Mouse (Mus musculus): ENCODE measurements around the gene Pgap3.

Gene Pgap3

GRCm38 (mm10) chr11:98400161-98400726 lies at the start of gene Pgap3:
TSS of gene Pgap3 (minus strand) at chr11:98400490.
- peak; percentile 78 for DNase-seq (ENCODE audit: low read depth, low spot score)

GRCm38 (mm10) chr11:98449419-98449818 lies 49.1 kb upstream of the Pgap3 start:
- no peak for DNase-seq (ENCODE audit: low read depth, low spot score)

GRCm38 (mm10) chr11:98448191-98448790 lies 48.0 kb upstream of the Pgap3 start:
- DNase-seq (ENCODE audit: low read depth, low spot score): no peak

- no peak for DNase-seq (ENCODE audit: low read depth, low spot score)
These were observed 47.2 kb upstream of the Pgap3 start for GRCm38 (mm10) chr11:98447475-98447834.

GRCm38 (mm10) chr11:98446562-98447474 lies 46.5 kb upstream of the Pgap3 start:
- DNase-seq (ENCODE audit: low read depth, low spot score): peak; percentile 20

GRCm38 (mm10) chr11:98446213-98446561 lies 45.9 kb upstream of the Pgap3 start, which contains the start of gene Grb7:
TSS of gene Grb7 (plus strand) at chr11:98446394.
- DNase-seq (ENCODE audit: low read depth, low spot score): no peak

GRCm38 (mm10) chr11:98445679-98446078 lies 45.4 kb upstream of the Pgap3 start:
- no peak for DNase-seq (ENCODE audit: low read depth, low spot score)

GRCm38 (mm10) chr11:98445238-98445637 lies 44.9 kb upstream of the Pgap3 start:
- no peak for DNase-seq (ENCODE audit: low read depth, low spot score)

- DNase-seq (ENCODE audit: low read depth, low spot score): no peak
These were observed 43.4 kb upstream of the Pgap3 start for GRCm38 (mm10) chr11:98443688-98444087.

GRCm38 (mm10) chr11:98438331-98439158 lies 38.3 kb upstream of the Pgap3 start, which contains the start of gene Mien1:
TSS of gene Mien1 (minus strand) at chr11:98438991.
- DNase-seq (ENCODE audit: low read depth, low spot score): peak; percentile 89

GRCm38 (mm10) chr11:98437441-98437840 lies 37.2 kb upstream of the Pgap3 start:
- DNase-seq (ENCODE audit: low read depth, low spot score): no peak

GRCm38 (mm10) chr11:98435723-98436122 lies 35.4 kb upstream of the Pgap3 start:
- no peak for DNase-seq (ENCODE audit: low read depth, low spot score)

- no peak for DNase-seq (ENCODE audit: low read depth, low spot score)
These were observed 31.6 kb upstream of the Pgap3 start for GRCm38 (mm10) chr11:98431743-98432502.

- no peak for DNase-seq (ENCODE audit: low read depth, low spot score)
These were observed 28.1 kb upstream of the Pgap3 start for GRCm38 (mm10) chr11:98428436-98428835.

GRCm38 (mm10) chr11:98426592-98426991 lies 26.3 kb upstream of the Pgap3 start:
- no peak for DNase-seq (ENCODE audit: low read depth, low spot score)

GRCm38 (mm10) chr11:98418939-98419547 lies 18.8 kb upstream of the Pgap3 start:
- DNase-seq (ENCODE audit: low read depth, low spot score): no peak

- no peak for DNase-seq (ENCODE audit: low read depth, low spot score)
These were observed 18.0 kb upstream of the Pgap3 start for GRCm38 (mm10) chr11:98418273-98418672.

GRCm38 (mm10) chr11:98417074-98417473 lies 16.8 kb upstream of the Pgap3 start:
- no peak for DNase-seq (ENCODE audit: low read depth, low spot score)

- DNase-seq (ENCODE audit: low read depth, low spot score): no peak
These were observed 13.9 kb upstream of the Pgap3 start for GRCm38 (mm10) chr11:98414162-98414561.

GRCm38 (mm10) chr11:98413731-98414130 lies 13.4 kb upstream of the Pgap3 start:
- no peak for DNase-seq (ENCODE audit: low read depth, low spot score)

Measured in retina, postnatal 7 days (tissue).